8 mouse cellular contexts compared by ENCODE assay signal in the genomic region with DNA sequence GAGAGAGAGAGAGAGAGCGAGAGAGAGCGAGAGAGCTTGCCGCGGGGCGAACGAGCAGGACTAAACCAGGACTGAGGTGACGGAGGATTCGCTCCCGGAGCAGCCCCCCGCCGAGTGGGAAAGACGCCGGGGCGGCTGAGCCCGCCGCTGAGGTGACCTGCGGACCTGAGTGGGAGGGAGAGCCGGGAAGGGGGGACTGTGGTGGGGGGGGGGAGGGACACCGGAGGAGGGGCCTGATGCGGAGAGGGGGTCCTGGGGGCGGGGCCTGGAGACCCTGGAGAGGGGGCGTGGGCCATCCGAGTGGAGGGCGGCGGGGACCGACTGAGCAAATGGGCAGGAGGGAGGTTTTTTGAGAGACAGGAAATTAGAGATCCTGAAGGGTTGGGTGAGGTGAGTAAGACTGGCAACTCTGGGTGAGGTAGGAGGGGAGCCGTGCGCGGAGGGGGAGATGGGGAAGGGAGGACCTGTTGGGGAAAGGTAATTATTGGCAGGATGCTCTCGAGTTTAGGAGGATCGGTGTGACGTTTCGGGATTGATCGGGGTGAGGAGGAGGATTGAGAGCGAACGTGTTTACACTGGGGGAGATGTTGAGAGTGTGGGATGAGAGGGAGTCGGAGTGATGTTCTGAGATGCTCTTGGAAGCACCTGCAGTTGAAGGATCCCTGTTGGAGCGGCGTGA. TPM values are rescaled to one million over a fixed set of nuclear protein-coding genes. Genes with fewer than 3 reads are reported as not detected.
DNase-seq lines count a peak whose midpoint lies in the region; ATAC-seq and TF ChIP-seq lines count a peak whose summit lies in the region.

No protein-coding gene starts in this region.

- no peak for TF ChIP-seq EP300 in ES-Bruce4 (IDR thresholded peaks at IDR 0.05; ENCODE audit: insufficient read depth, low read depth, low read length)

- peak overlapping the region; percentile 75 for H3K9ac ChIP-seq in ES-Bruce4 (ENCODE audit: low read depth, poor library complexity, severe bottlenecking)
- peak overlapping the region; percentile 71 for H3K9ac ChIP-seq in embryonic facial prominence, embryonic 11.5 days (replicated peaks; ENCODE audit: low read length)
- H3K9ac ChIP-seq in hindbrain, embryonic 12.5 days, result peak overlapping the region; percentile 78
- peak overlapping the region; percentile 39 for H3K9ac ChIP-seq in limb, embryonic 11.5 days (ENCODE audit: low read length)
- peak overlapping the region; percentile 50 for H3K9ac ChIP-seq in midbrain, embryonic 14.5 days (replicated peaks; ENCODE audit: low read length)

- no peaks in the 10 kb centered on the region for H3K9me3 ChIP-seq in ES-Bruce4 (replicated peaks; ENCODE audit: control insufficient read depth, insufficient read depth, low read length, poor library complexity, severe bottlenecking)
- H3K9me3 ChIP-seq in embryonic facial prominence, embryonic 11.5 days (replicated peaks; ENCODE audit: control insufficient read depth, low read length), result no peaks in the 10 kb centered on the region
- H3K9me3 ChIP-seq in hindbrain, embryonic 12.5 days (replicated peaks), result no peaks in the 10 kb centered on the region
- no peaks in the 10 kb centered on the region for H3K9me3 ChIP-seq in limb, embryonic 11.5 days (ENCODE audit: control insufficient read depth, low read length)
- H3K9me3 ChIP-seq in midbrain, embryonic 14.5 days (ENCODE audit: control insufficient read depth, low read length), result no peaks in the 10 kb centered on the region

- no peak for TF ChIP-seq CTCF in ES-Bruce4 (IDR thresholded peaks at IDR 0.05; ENCODE audit: low read depth, low read length)

- DNase-seq in frontal cortex, postnatal 25 days (ENCODE audit: low spot score in 2 of 2), result no peak
- peak; percentile 86 for DNase-seq in embryonic facial prominence, embryonic 11.5 days (ENCODE audit: low spot score)
- DNase-seq in limb, embryonic 11.5 days (ENCODE audit: low spot score), result peak; percentile 84
- peak; percentile 84 for DNase-seq in midbrain, embryonic 14.5 days
- DNase-seq in testis, postnatal 14 days (ENCODE audit: low spot score), result peak; percentile 82

- H3K4me1 ChIP-seq in ES-Bruce4 (ENCODE audit: control insufficient read depth, insufficient read depth, low read length), result peaks cover 1% of the 10 kb centered on the region
- H3K4me1 ChIP-seq in embryonic facial prominence, embryonic 11.5 days (ENCODE audit: control insufficient read depth, insufficient read depth, low read length), result no peaks in the 10 kb centered on the region
- H3K4me1 ChIP-seq in hindbrain, embryonic 12.5 days, result peaks cover 14% of the 10 kb centered on the region
- H3K4me1 ChIP-seq in limb, embryonic 11.5 days (ENCODE audit: control insufficient read depth, insufficient read depth, low read length), result 0 out of 2 replicates have a peak, but pooled peaks cover 6% of the 10 kb centered on the region
- peaks cover 10% of the 10 kb centered on the region for H3K4me1 ChIP-seq in midbrain, embryonic 14.5 days (ENCODE audit: control insufficient read depth, insufficient read depth, low read length)

- no peak for TF ChIP-seq POLR2A in ES-Bruce4 (IDR thresholded peaks at IDR 0.05; ENCODE audit: insufficient read depth, low read length)

- peaks cover 5% of the 10 kb centered on the region for H3K36me3 ChIP-seq in ES-Bruce4 (ENCODE audit: control insufficient read depth, insufficient read depth, low read length, poor library complexity, severe bottlenecking)
- no peaks in the 10 kb centered on the region for H3K36me3 ChIP-seq in embryonic facial prominence, embryonic 11.5 days (replicated peaks; ENCODE audit: control insufficient read depth, insufficient read depth, low read depth, low read length)
- H3K36me3 ChIP-seq in hindbrain, embryonic 12.5 days, result peaks cover 20% of the 10 kb centered on the region
- H3K36me3 ChIP-seq in limb, embryonic 11.5 days (ENCODE audit: control insufficient read depth, insufficient read depth, low read length), result peaks cover 9% of the 10 kb centered on the region; the same call in 1 of the 2 replicates
- H3K36me3 ChIP-seq in midbrain, embryonic 14.5 days (ENCODE audit: control insufficient read depth, insufficient read depth, low read length), result peaks cover 9% of the 10 kb centered on the region; the same call in 1 of the 2 replicates

- peak; percentile 50 for ATAC-seq in frontal cortex, adult (ENCODE audit: low TSS enrichment)
- ATAC-seq in embryonic facial prominence, embryonic 11.5 days (replicated peaks; ENCODE audit: insufficient number of reproducible peaks, low FRiP score, low TSS enrichment, low read depth), result peak; percentile 75
- peak; percentile 71 for ATAC-seq in hindbrain, embryonic 12.5 days (ENCODE audit: low FRiP score)
- ATAC-seq in limb, embryonic 11.5 days (ENCODE audit: insufficient number of reproducible peaks, low FRiP score, low TSS enrichment, low read depth), result peak; percentile 74
- ATAC-seq in midbrain, embryonic 14.5 days (ENCODE audit: low FRiP score, low TSS enrichment), result peak; percentile 78

- H3K4me2 ChIP-seq in embryonic facial prominence, embryonic 11.5 days (ENCODE audit: low read depth, low read length), result peak overlapping the region; percentile 41
- H3K4me2 ChIP-seq in hindbrain, embryonic 12.5 days (replicated peaks), result peak overlapping the region; percentile 58
- peak overlapping the region; percentile 70 for H3K4me2 ChIP-seq in limb, embryonic 11.5 days (ENCODE audit: low read depth, severe bottlenecking)
- peak overlapping the region; percentile 73 for H3K4me2 ChIP-seq in midbrain, embryonic 14.5 days (ENCODE audit: low read length)

- peak overlapping the region; percentile 82 for H3K27ac ChIP-seq in ES-Bruce4 (ENCODE audit: insufficient read depth, low read length)
- H3K27ac ChIP-seq in embryonic facial prominence, embryonic 11.5 days (replicated peaks; ENCODE audit: low read depth, low read length), result peak overlapping the region; percentile 90
- H3K27ac ChIP-seq in hindbrain, embryonic 12.5 days, result peak overlapping the region; percentile 96
- peak overlapping the region; percentile 78 for H3K27ac ChIP-seq in limb, embryonic 11.5 days (replicated peaks; ENCODE audit: low read depth, low read length)
- H3K27ac ChIP-seq in midbrain, embryonic 14.5 days (replicated peaks; ENCODE audit: low read depth, low read length), result peak overlapping the region; percentile 95

- under 1% methylated on average over 39 of the region's 39 CpGs for WGBS in embryonic facial prominence, embryonic 11.5 days
- WGBS in hindbrain, embryonic 12.5 days, result under 1% methylated on average over 33 of the region's 39 CpGs
- under 1% methylated on average over 39 of the region's 39 CpGs for WGBS in limb, embryonic 11.5 days
- WGBS in midbrain, embryonic 14.5 days, result 1% methylated on average over 39 of the region's 39 CpGs

- H3K27me3 ChIP-seq in ES-Bruce4 (ENCODE audit: control insufficient read depth, insufficient read depth, low read length, poor library complexity, severe bottlenecking), result no peaks in the 10 kb centered on the region
- H3K27me3 ChIP-seq in embryonic facial prominence, embryonic 11.5 days (ENCODE audit: control insufficient read depth, insufficient read depth, low read length), result no peaks in the 10 kb centered on the region
- H3K27me3 ChIP-seq in hindbrain, embryonic 12.5 days, result no peaks in the 10 kb centered on the region
- H3K27me3 ChIP-seq in limb, embryonic 11.5 days (ENCODE audit: control insufficient read depth, insufficient read depth, low read length), result no peaks in the 10 kb centered on the region
- H3K27me3 ChIP-seq in midbrain, embryonic 14.5 days (ENCODE audit: control insufficient read depth, insufficient read depth, low read length), result 0 out of 2 replicates have a peak, but pooled peaks cover 4% of the 10 kb centered on the region

- H3K4me3 ChIP-seq in ES-Bruce4 (ENCODE audit: low read depth, low read length), result peak overlapping the region; percentile 65
- H3K4me3 ChIP-seq in embryonic facial prominence, embryonic 11.5 days (ENCODE audit: low read depth, low read length), result peak overlapping the region; percentile 58
- peak overlapping the region; percentile 64 for H3K4me3 ChIP-seq in hindbrain, embryonic 12.5 days
- H3K4me3 ChIP-seq in limb, embryonic 11.5 days (ENCODE audit: low read depth, low read length), result peak overlapping the region; percentile 44
- H3K4me3 ChIP-seq in midbrain, embryonic 14.5 days (replicated peaks; ENCODE audit: low read depth, low read length), result peak overlapping the region; percentile 61

RNA-seq across cellular contexts. Expression of a gene that starts 0.5 kb away (rescaled TPM):
- 36.5 and 40.3 TPM in 2 replicates for polyA plus RNA-seq in ES-Bruce4 (2011; ENCODE audit: insufficient read depth, insufficient read length, low read depth, missing spikeins)
- polyA plus RNA-seq in embryonic facial prominence, embryonic 11.5 days (2014; fragmentation: Nextera tagmentation; extraction: Ambion mirVana), result 4.4 and 4.6 TPM in 2 replicates
- 4.7 and 5.0 TPM in 2 replicates for polyA plus RNA-seq in hindbrain, embryonic 12.5 days (2016; fragmentation: Nextera tagmentation; extraction: Ambion mirVana)
- 6.3 and 7.4 TPM in 2 replicates for polyA plus RNA-seq in limb, embryonic 11.5 days (2014; fragmentation: Nextera tagmentation; extraction: Ambion mirVana)
- polyA plus RNA-seq in midbrain, embryonic 14.5 days (2014; fragmentation: Nextera tagmentation; extraction: Ambion mirVana), result 5.4 and 6.1 TPM in 2 replicates

RNA-seq across cellular contexts. Expression of a gene that starts 27.3 kb away (rescaled TPM):
- 3.5 and 4.0 TPM in 2 replicates for polyA plus RNA-seq in ES-Bruce4 (2011; ENCODE audit: insufficient read depth, insufficient read length, low read depth, missing spikeins)
- polyA plus RNA-seq in embryonic facial prominence, embryonic 11.5 days (2014; fragmentation: Nextera tagmentation; extraction: Ambion mirVana), result 1.1 TPM in 2 replicates
- 3.1 and 4.1 TPM in 2 replicates for polyA plus RNA-seq in hindbrain, embryonic 12.5 days (2016; fragmentation: Nextera tagmentation; extraction: Ambion mirVana)
- polyA plus RNA-seq in limb, embryonic 11.5 days (2014; fragmentation: Nextera tagmentation; extraction: Ambion mirVana), result 2.2 and 2.8 TPM in 2 replicates
- polyA plus RNA-seq in midbrain, embryonic 14.5 days (2014; fragmentation: Nextera tagmentation; extraction: Ambion mirVana), result 8.8 and 9.6 TPM in 2 replicates

RNA-seq across cellular contexts. Expression of a gene that starts 43.7 kb away (rescaled TPM):
- polyA plus RNA-seq in ES-Bruce4 (2011; ENCODE audit: insufficient read depth, insufficient read length, low read depth, missing spikeins), result 54.3 and 55.8 TPM in 2 replicates
- 55.4 and 57.1 TPM in 2 replicates for polyA plus RNA-seq in embryonic facial prominence, embryonic 11.5 days (2014; fragmentation: Nextera tagmentation; extraction: Ambion mirVana)
- polyA plus RNA-seq in hindbrain, embryonic 12.5 days (2016; fragmentation: Nextera tagmentation; extraction: Ambion mirVana), result 19.0 and 20.2 TPM in 2 replicates
- polyA plus RNA-seq in limb, embryonic 11.5 days (2014; fragmentation: Nextera tagmentation; extraction: Ambion mirVana), result 58.7 and 63.4 TPM in 2 replicates
- 2.5 and 5.6 TPM in 2 replicates for polyA plus RNA-seq in midbrain, embryonic 14.5 days (2014; fragmentation: Nextera tagmentation; extraction: Ambion mirVana)

RNA-seq across cellular contexts. Expression of a gene that starts 59.2 kb away (rescaled TPM):
- polyA plus RNA-seq in ES-Bruce4 (2011; ENCODE audit: insufficient read depth, insufficient read length, low read depth, missing spikeins), result 55.0 and 57.7 TPM in 2 replicates
- 41.9 and 44.3 TPM in 2 replicates for polyA plus RNA-seq in embryonic facial prominence, embryonic 11.5 days (2014; fragmentation: Nextera tagmentation; extraction: Ambion mirVana)
- polyA plus RNA-seq in hindbrain, embryonic 12.5 days (2016; fragmentation: Nextera tagmentation; extraction: Ambion mirVana), result 62.5 and 66.5 TPM in 2 replicates
- polyA plus RNA-seq in limb, embryonic 11.5 days (2014; fragmentation: Nextera tagmentation; extraction: Ambion mirVana), result 44.9 and 51.1 TPM in 2 replicates
- 46.6 and 57.3 TPM in 2 replicates for polyA plus RNA-seq in midbrain, embryonic 14.5 days (2014; fragmentation: Nextera tagmentation; extraction: Ambion mirVana)

Comparison
In these comparisons a context has a peak if more than half of its experiments do, and no peak if none do; other contexts are left out.
1. DNase-seq: peak in embryonic facial prominence, embryonic 11.5 days (single experiment), limb, embryonic 11.5 days (single experiment), midbrain, embryonic 14.5 days (single experiment) and testis, postnatal 14 days (single experiment); none in frontal cortex, postnatal 25 days (0 of 2).
2. Peak in every context shown above with its lines, with median percentiles within 50 percentile points of each other: ATAC-seq, H3K27ac ChIP-seq, H3K4me3 ChIP-seq, H3K9ac ChIP-seq and H3K4me2 ChIP-seq.